8 mouse cellular contexts compared by ENCODE assay signal in genomic region chr7:28809401-28810089, GRCm38 (mm10). TPM values are rescaled to one million over a fixed set of nuclear protein-coding genes. Genes with fewer than 3 reads are reported as not detected.
DNase-seq lines count a peak whose midpoint lies in the region; ATAC-seq and TF ChIP-seq lines count a peak whose summit lies in the region.

No protein-coding gene starts in this region.

- intact Hi-C loops in heart, postnatal 14 days (cut with DNase I) = loop anchor here (2.0 kb wide), 1 partner anchor 17 kb away; no protein-coding TSS in a partner anchor

- peak; percentile 18; the same call in 1 of the 2 replicates for ATAC-seq in embryonic facial prominence, embryonic 12.5 days (ENCODE audit: insufficient number of reproducible peaks, insufficient read depth, low FRiP score, low TSS enrichment)
- ATAC-seq in monocyte, adult 5-6 weeks (replicated peaks; ENCODE audit: insufficient number of reproducible peaks, low FRiP score, low TSS enrichment, poor library complexity, severe bottlenecking) = no peak

- TF ChIP-seq RAD21 in CH12.LX (IDR thresholded peaks at IDR 0.05; ENCODE audit: low read depth, low read length) = no peak

- H3K4me2 ChIP-seq in CH12.LX (ENCODE audit: insufficient read depth, low read depth, poor library complexity, severe bottlenecking) = peak overlapping the region; percentile 40
- peak overlapping the region; percentile 89 for H3K4me2 ChIP-seq in embryonic facial prominence, embryonic 12.5 days (replicated peaks)

- peaks cover 25 to 28% of the 10 kb centered on the region in 2 experiments for H3K36me3 ChIP-seq in CH12.LX (replicated peaks in 1 of 2; ENCODE audit: control insufficient read depth in 1 of 2, insufficient read depth in 1 of 2, low read length in 1 of 2)
- H3K36me3 ChIP-seq in embryonic facial prominence, embryonic 12.5 days = peaks cover 23% of the 10 kb centered on the region

- no peaks in the 10 kb centered on the region for H3K27me3 ChIP-seq in CH12.LX (replicated peaks)
- no peaks in the 10 kb centered on the region for H3K27me3 ChIP-seq in embryonic facial prominence, embryonic 12.5 days

- no peak for TF ChIP-seq CTCF in CH12.LX (conservative IDR thresholded peaks at IDR 0.05 in 1 of 2, IDR thresholded peaks at IDR 0.05 in 1 of 2; ENCODE audit: low read depth in 2 of 2, low read length in 2 of 2)
- peak; percentile 41; the same call in 1 of the 2 replicates for TF ChIP-seq CTCF in layer of hippocampus, adult 2 months (conservative IDR thresholded peaks at IDR 0.05)

- peak; percentile 50; the same call in 1 of the 2 replicates for TF ChIP-seq POLR2A in CH12.LX (IDR thresholded peaks at IDR 0.05; ENCODE audit: low read depth, low read length)

- no peak for TF ChIP-seq EP300 in CH12.LX (IDR thresholded peaks at IDR 0.05; ENCODE audit: low read length)

- in situ Hi-C loops in CH12.LX (cut with MboI; ENCODE audit: low pct_ligation_motif_present, low pct_unique_long_range_greater_than_20kb, low sequenced_read_pairs) = no loop called here

- peak; percentile 77 for DNase-seq in CH12.LX (ENCODE audit: extremely low read depth)
- peak; percentile 82 for DNase-seq in adrenal gland, adult 2 months
- peak; percentile 62 to 65 for DNase-seq in heart, postnatal 14 days
- DNase-seq in layer of hippocampus, adult 2 months (ENCODE audit: low spot score in 2 of 2) = no peak
- peak; percentile 78 for DNase-seq in lung, postnatal 10 days
- DNase-seq in right cerebral cortex, postnatal 4 days = peak; percentile 66

- peak overlapping the region; percentile 89 for H3K27ac ChIP-seq in CH12.LX (ENCODE audit: insufficient read depth, low read depth)
- H3K27ac ChIP-seq in embryonic facial prominence, embryonic 12.5 days = peak overlapping the region; percentile 100
- H3K27ac ChIP-seq in layer of hippocampus, adult 2 months = peak overlapping the region; percentile 99

- WGBS in embryonic facial prominence, embryonic 12.5 days = under 1% methylated on average over 35 of the region's 35 CpGs

- H3K9ac ChIP-seq in CH12.LX (ENCODE audit: insufficient read depth, low read depth) = peak overlapping the region; percentile 96
- H3K9ac ChIP-seq in embryonic facial prominence, embryonic 12.5 days = peak overlapping the region; percentile 97

- no peaks in the 10 kb centered on the region for H3K9me3 ChIP-seq in CH12.LX (replicated peaks; ENCODE audit: low read length)
- H3K9me3 ChIP-seq in embryonic facial prominence, embryonic 12.5 days = no peaks in the 10 kb centered on the region

- peaks cover 32% of the 10 kb centered on the region for H3K79me2 ChIP-seq in CH12.LX (replicated peaks; ENCODE audit: control insufficient read depth, extremely low read depth, insufficient read depth, poor library complexity, severe bottlenecking)

- peak overlapping the region; percentile 63 to 90 (median 74) for H3K4me3 ChIP-seq in CH12.LX (replicated peaks in 1 of 3; ENCODE audit: low read depth in 2 of 3, low read length in 2 of 3, poor library complexity in 1 of 3)
- peak overlapping the region; percentile 86 for H3K4me3 ChIP-seq in embryonic facial prominence, embryonic 12.5 days
- peak overlapping the region; percentile 96 for H3K4me3 ChIP-seq in layer of hippocampus, adult 2 months

- dilution Hi-C loops in CH12.LX (cut with MboI; ENCODE audit: extremely low pct_ligation_motif_present, extremely low pct_unique_long_range_greater_than_20kb, low sequenced_read_pairs) = no loop called here

- peaks cover 3 to 36% of the 10 kb centered on the region in 2 experiments; a peak in 3 of 4 replicates for H3K4me1 ChIP-seq in CH12.LX (ENCODE audit: control insufficient read depth in 1 of 2, insufficient read depth in 2 of 2)
- H3K4me1 ChIP-seq in embryonic facial prominence, embryonic 12.5 days = peaks cover 30% of the 10 kb centered on the region

TF ChIP-seq in CH12.LX, 34 proteins besides CTCF, POLR2A, EP300 and RAD21:
- TF ChIP-seq ETS1 (conservative IDR thresholded peaks at IDR 0.05; ENCODE audit: low read depth, low read length) (no peak; the same call in 1 of the 2 replicates), CHD1 (IDR thresholded peaks at IDR 0.05; ENCODE audit: low read depth, low read length) (no peak; the same call in 1 of the 2 replicates), KAT2A (IDR thresholded peaks at IDR 0.05; ENCODE audit: insufficient replicate concordance, low read length) (no peak), USF1 (IDR thresholded peaks at IDR 0.05; ENCODE audit: low read depth, low read length) (no peak), GABPA (IDR thresholded peaks at IDR 0.05; ENCODE audit: insufficient replicate concordance, low read depth, low read length) (no peak), ELF1 (IDR thresholded peaks at IDR 0.05; ENCODE audit: low read depth, low read length) (no peak), MXI1 (IDR thresholded peaks at IDR 0.05; ENCODE audit: low read depth, low read length) (peak; percentile 62; the same call in 1 of the 2 replicates), USF2 (conservative IDR thresholded peaks at IDR 0.05; ENCODE audit: low read depth, low read length) (no peak), BHLHE40 (IDR thresholded peaks at IDR 0.05; ENCODE audit: low read depth, low read length) (peak; percentile 85), SMC3 (IDR thresholded peaks at IDR 0.05; ENCODE audit: low read depth, low read length) (no peak), ZNF384 (IDR thresholded peaks at IDR 0.05; ENCODE audit: low read depth, low read length) (no peak), PAX5 (IDR thresholded peaks at IDR 0.05; ENCODE audit: low read length) (no peak), ZKSCAN1 (IDR thresholded peaks at IDR 0.05; ENCODE audit: borderline replicate concordance, low read depth, low read length) (no peak), JUND (conservative IDR thresholded peaks at IDR 0.05; ENCODE audit: low read depth, low read length) (no peak), NRF1 (IDR thresholded peaks at IDR 0.05; ENCODE audit: low read depth, low read length) (peak; percentile 77), SIN3A (IDR thresholded peaks at IDR 0.05; ENCODE audit: low read length) (0 out of 2 replicates have a peak, but pooled peaks have one; percentile 10), MAZ (IDR thresholded peaks at IDR 0.05; ENCODE audit: low read depth, low read length) (no peak; the same call in 1 of the 2 replicates), ZMIZ1 (IDR thresholded peaks at IDR 0.05; ENCODE audit: low read depth, low read length) (no peak), IRF4 (IDR thresholded peaks at IDR 0.05; ENCODE audit: low read depth, low read length) (no peak), MYC (IDR thresholded peaks at IDR 0.05; ENCODE audit: low read depth, low read length) (0 out of 2 replicates have a peak, but pooled peaks have one; percentile 49)

RNA-seq across cellular contexts. Expression of gene Hnrnpl, which starts 1.2 kb away (rescaled TPM):
- 296 and 342 TPM in 2 replicates for total RNA-seq in CH12.LX (2012; rRNA removed)
- total RNA-seq in CH12.LX (2014; rRNA removed) = 365 and 371 TPM in 2 replicates
- polyA plus RNA-seq in CH12.LX (2012; ENCODE audit: insufficient read length, low read depth) = 640 and 645 TPM in 2 replicates
- total RNA-seq in adrenal gland, adult 2 months (2021) = 100 to 1,000 TPM; 382 to 408 TPM
- 119 and 120 TPM in 2 replicates for polyA plus RNA-seq in adrenal gland, adult 2 months (2012; rRNA removed)
- polyA plus RNA-seq in embryonic facial prominence, embryonic 12.5 days (2016; fragmentation: Nextera tagmentation; extraction: Ambion mirVana) = 372 and 383 TPM in 2 replicates
- total RNA-seq in heart, postnatal 14 days (2021) = 100 to 1,000 TPM; 314 to 317 TPM
- 100 to 1,000 TPM; 410 to 476 TPM for total RNA-seq in layer of hippocampus, adult 2 months (2021)
- total RNA-seq in monocyte, adult 5-6 weeks (2017) = 279 to 373 TPM (median 301 TPM) in 3 replicates

RNA-seq across cellular contexts. Expression of gene Ech1, which starts 15.5 kb away (rescaled TPM):
- total RNA-seq in CH12.LX (2012; rRNA removed) (103 and 124 TPM in 2 replicates), CH12.LX (2014; rRNA removed) (119 and 121 TPM in 2 replicates)
- 65.1 and 67.6 TPM in 2 replicates for polyA plus RNA-seq in CH12.LX (2012; ENCODE audit: insufficient read length, low read depth)
- 100 to 1,000 TPM; 520 to 711 TPM for total RNA-seq in adrenal gland, adult 2 months (2021)
- 486 and 560 TPM in 2 replicates for polyA plus RNA-seq in adrenal gland, adult 2 months (2012; rRNA removed)
- 117 and 128 TPM in 2 replicates for polyA plus RNA-seq in embryonic facial prominence, embryonic 12.5 days (2016; fragmentation: Nextera tagmentation; extraction: Ambion mirVana)
- total RNA-seq in heart, postnatal 14 days (2021) = 1,000 to 10,000 TPM; 1,375 to 1,408 TPM
- total RNA-seq in layer of hippocampus, adult 2 months (2021) = 10 to 100 TPM; 66.4 to 68.8 TPM
- total RNA-seq in monocyte, adult 5-6 weeks (2017) = 48.7 to 61.1 TPM (median 56.4 TPM) in 3 replicates

RNA-seq across cellular contexts. Expression of gene Rinl, which starts 20.8 kb away (rescaled TPM):
- total RNA-seq in CH12.LX (2012; rRNA removed) (60.9 and 65.5 TPM in 2 replicates), CH12.LX (2014; rRNA removed) (41.5 and 46.1 TPM in 2 replicates)
- polyA plus RNA-seq in CH12.LX (2012; ENCODE audit: insufficient read length, low read depth) = 60.6 and 61.8 TPM in 2 replicates
- total RNA-seq in adrenal gland, adult 2 months (2021) = 1 to 10 TPM; 2.9 to 3.7 TPM
- polyA plus RNA-seq in adrenal gland, adult 2 months (2012; rRNA removed) = 3.0 and 4.1 TPM in 2 replicates
- polyA plus RNA-seq in embryonic facial prominence, embryonic 12.5 days (2016; fragmentation: Nextera tagmentation; extraction: Ambion mirVana) = 2.2 and 2.8 TPM in 2 replicates
- 1 to 10 TPM; 2.2 to 4.0 TPM for total RNA-seq in heart, postnatal 14 days (2021)
- total RNA-seq in layer of hippocampus, adult 2 months (2021) = 1 to 10 TPM; 2.6 to 4.5 TPM
- total RNA-seq in monocyte, adult 5-6 weeks (2017) = 57.3 to 157 TPM (median 67.9 TPM) in 3 replicates

RNA-seq across cellular contexts. Expression of gene Lgals4, which starts 24.1 kb away (rescaled TPM):
- total RNA-seq in CH12.LX (2012; rRNA removed) = 3.9 and 7.0 TPM in 2 replicates
- 2.6 and 3.6 TPM in 2 replicates for total RNA-seq in CH12.LX (2014; rRNA removed)
- 6.5 and 7.2 TPM in 2 replicates for polyA plus RNA-seq in CH12.LX (2012; ENCODE audit: insufficient read length, low read depth)
- 1 to 10 TPM; 7.4 to 9.4 TPM for total RNA-seq in adrenal gland, adult 2 months (2021)
- 20.5 and 22.4 TPM in 2 replicates for polyA plus RNA-seq in adrenal gland, adult 2 months (2012; rRNA removed)
- 5.4 and 7.3 TPM in 2 replicates for polyA plus RNA-seq in embryonic facial prominence, embryonic 12.5 days (2016; fragmentation: Nextera tagmentation; extraction: Ambion mirVana)
- 10 to 100 TPM; 38.7 to 51.1 TPM for total RNA-seq in heart, postnatal 14 days (2021)
- total RNA-seq in layer of hippocampus, adult 2 months (2021) = 1 to 10 TPM; 4.4 to 6.8 TPM
- 1.2 to 7.4 TPM (median 5.5 TPM) in 3 replicates for total RNA-seq in monocyte, adult 5-6 weeks (2017)

RNA-seq across cellular contexts. Expression of gene Nfkbib, which starts 42.2 kb away (rescaled TPM):
- 59.3 and 62.8 TPM in 2 replicates for total RNA-seq in CH12.LX (2012; rRNA removed)
- total RNA-seq in CH12.LX (2014; rRNA removed) = 24.6 and 30.5 TPM in 2 replicates
- polyA plus RNA-seq in CH12.LX (2012; ENCODE audit: insufficient read length, low read depth) = 97.5 and 101 TPM in 2 replicates
- 10 to 100 TPM; 38.0 to 62.9 TPM for total RNA-seq in adrenal gland, adult 2 months (2021)
- polyA plus RNA-seq in adrenal gland, adult 2 months (2012; rRNA removed) = 97.6 and 122 TPM in 2 replicates
- polyA plus RNA-seq in embryonic facial prominence, embryonic 12.5 days (2016; fragmentation: Nextera tagmentation; extraction: Ambion mirVana) = 38.9 and 42.0 TPM in 2 replicates
- total RNA-seq in heart, postnatal 14 days (2021) = 10 to 100 TPM; 15.9 to 18.0 TPM
- 10 to 100 TPM; 25.6 to 27.2 TPM for total RNA-seq in layer of hippocampus, adult 2 months (2021)
- 25.0 to 46.0 TPM (median 30.1 TPM) in 3 replicates for total RNA-seq in monocyte, adult 5-6 weeks (2017)

Comparison
In these comparisons a context has a peak if more than half of its experiments do, and no peak if none do; other contexts are left out.
1. DNase-seq: peak in CH12.LX (single experiment), adrenal gland, adult 2 months (single experiment), heart, postnatal 14 days (2 of 2), lung, postnatal 10 days (single experiment) and right cerebral cortex, postnatal 4 days (single experiment); none in layer of hippocampus, adult 2 months (0 of 2).
2. RNA of gene Rinl, which starts 20.8 kb away (total RNA-seq): 57.3 to 157 TPM in monocyte, adult 5-6 weeks and 41.5 to 65.5 TPM in CH12.LX; 2.6 to 4.5 TPM in layer of hippocampus, adult 2 months, 2.2 to 4.0 TPM in heart, postnatal 14 days and 2.9 to 3.7 TPM in adrenal gland, adult 2 months; every median in the first group is over 4 times any median in the second.
3. Peak in every context shown above with its lines, with median percentiles within 50 percentile points of each other: H3K27ac ChIP-seq and H3K4me3 ChIP-seq.